8 mouse cellular contexts compared by ENCODE assay signal in the genomic region with DNA sequence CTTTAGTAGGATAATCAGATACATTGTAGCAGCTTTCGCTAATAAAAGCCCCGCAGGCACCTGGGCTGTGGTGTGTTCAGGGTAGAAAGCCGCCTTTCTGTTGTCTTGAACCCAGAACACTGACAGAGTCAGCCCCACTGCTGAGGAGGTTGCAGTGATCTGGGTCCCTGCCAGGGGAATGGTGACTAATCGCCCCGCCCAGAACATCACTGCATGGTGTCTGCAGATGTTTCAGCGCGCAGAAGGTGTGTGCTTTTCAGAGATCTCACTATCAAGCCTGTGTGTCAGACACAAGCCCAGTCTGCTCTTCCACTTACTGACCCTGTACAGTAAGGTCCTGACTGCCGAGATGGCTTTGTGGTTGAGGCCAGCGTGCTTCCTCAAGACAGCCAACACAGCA.
A peak's percentile ranks its signal among the peaks of the same experiment; 100 is the strongest.
DNase-seq lines count a peak whose midpoint lies in the region; ATAC-seq and TF ChIP-seq lines count a peak whose summit lies in the region.

No protein-coding gene starts in this region.

- no peak for TF ChIP-seq CTCF in kidney, postnatal 0 days (IDR thresholded peaks at IDR 0.05; ENCODE audit: low read depth)

- peak overlapping the region; percentile 1; the same call in 1 of the 2 replicates for H3K27ac ChIP-seq in kidney, postnatal 0 days
- H3K27ac ChIP-seq in liver, embryonic 13.5 days = no peak overlapping the region

- WGBS in kidney, postnatal 0 days = 87% methylated on average over 9 of the region's 9 CpGs
- 49% methylated on average over 9 of the region's 9 CpGs for WGBS in liver, embryonic 13.5 days (ENCODE audit: insufficient replicate concordance)

- no peaks in the 10 kb centered on the region for H3K27me3 ChIP-seq in kidney, postnatal 0 days (ENCODE audit: insufficient read depth, low read length)
- H3K27me3 ChIP-seq in liver, embryonic 13.5 days = no peaks in the 10 kb centered on the region

- H3K4me1 ChIP-seq in kidney, postnatal 0 days (replicated peaks; ENCODE audit: insufficient read depth, low read length) = peaks cover 7% of the 10 kb centered on the region
- peaks cover 16% of the 10 kb centered on the region for H3K4me1 ChIP-seq in liver, embryonic 13.5 days (replicated peaks)

- H3K36me3 ChIP-seq in kidney, postnatal 0 days (ENCODE audit: insufficient read depth, low read length) = no peaks in the 10 kb centered on the region
- H3K36me3 ChIP-seq in liver, embryonic 13.5 days = no peaks in the 10 kb centered on the region

- no peak overlapping the region for H3K4me3 ChIP-seq in kidney, postnatal 0 days (replicated peaks; ENCODE audit: low read depth, low read length)
- no peak overlapping the region for H3K4me3 ChIP-seq in liver, embryonic 13.5 days (replicated peaks)

- DNase-seq in cerebellum, adult 18-20 months = peak; percentile 50 to 59
- DNase-seq in kidney, postnatal 0 days (ENCODE audit: low spot score) = no peak
- DNase-seq in kidney, adult 9 months = no peak
- peak; percentile 41 to 79 for DNase-seq in adrenal gland, adult (ENCODE audit: inconsistent age in 2 of 2, low spot score in 1 of 2)
- DNase-seq in liver, embryonic 13.5 days = no peak
- no peak for DNase-seq in spleen, adult 12 weeks (ENCODE audit: low spot score)
- DNase-seq in thymus, adult 18-20 months = no peak

- H3K9ac ChIP-seq in kidney, postnatal 0 days (ENCODE audit: low read depth, low read length) = peak overlapping the region; percentile 18; the same call in 1 of the 2 replicates
- H3K9ac ChIP-seq in liver, embryonic 13.5 days = no peak overlapping the region

- no peak; the same call in 1 of the 2 replicates for ATAC-seq in cerebellum, adult (ENCODE audit: insufficient number of reproducible peaks, low FRiP score, low TSS enrichment)
- no peak for ATAC-seq in kidney, postnatal 0 days (replicated peaks; ENCODE audit: low FRiP score, low read depth)
- peak; percentile 34; the same call in 1 of the 2 replicates for ATAC-seq in liver, embryonic 13.5 days (ENCODE audit: low read depth)

- H3K4me2 ChIP-seq in kidney, postnatal 0 days (ENCODE audit: low read length) = no peak overlapping the region
- H3K4me2 ChIP-seq in liver, embryonic 13.5 days = no peak overlapping the region

- H3K9me3 ChIP-seq in kidney, postnatal 0 days (replicated peaks; ENCODE audit: low read length) = no peaks in the 10 kb centered on the region
- H3K9me3 ChIP-seq in liver, embryonic 13.5 days (replicated peaks) = no peaks in the 10 kb centered on the region

Comparison
In these comparisons a context has a peak if more than half of its experiments do, and no peak if none do; other contexts are left out.
1. DNase-seq: peak in cerebellum, adult 18-20 months (2 of 2) and adrenal gland, adult (2 of 2); none in kidney, postnatal 0 days (single experiment), kidney, adult 9 months (single experiment), liver, embryonic 13.5 days (single experiment), spleen, adult 12 weeks (single experiment) and thymus, adult 18-20 months (0 of 2).